Mouse (Mus musculus) thymus, postnatal 25 days (tissue): ENCODE measurements around the gene Gdf9.
A peak's percentile ranks its signal among the peaks of the same experiment; 100 is the strongest.
"Not testable (repeated sequence)": the region's sequence is repeated elsewhere in the genome, so short reads cannot be mapped to it uniquely, and the experiment has no call there.

Experiments
- DNase-seq: peaks from one replicate; pipeline ENCODE4 v3.0.0; 2022

Gdf9 gene

GRCm38 (mm10) chr11:53430670-53431346 lies at the start of gene Gdf9, which contains the start of gene Uqcrq:
Gene Gdf9, plus strand, starts transcription at chr11:53431023.
Gene Uqcrq, minus strand, starts transcription at chr11:53430831.
- peak; percentile 99 for DNase-seq

- DNase-seq: no peak
Measured at GRCm38 (mm10) chr11:53383758-53384428, 46.9 kb upstream of the Gdf9 start.

DNA sequence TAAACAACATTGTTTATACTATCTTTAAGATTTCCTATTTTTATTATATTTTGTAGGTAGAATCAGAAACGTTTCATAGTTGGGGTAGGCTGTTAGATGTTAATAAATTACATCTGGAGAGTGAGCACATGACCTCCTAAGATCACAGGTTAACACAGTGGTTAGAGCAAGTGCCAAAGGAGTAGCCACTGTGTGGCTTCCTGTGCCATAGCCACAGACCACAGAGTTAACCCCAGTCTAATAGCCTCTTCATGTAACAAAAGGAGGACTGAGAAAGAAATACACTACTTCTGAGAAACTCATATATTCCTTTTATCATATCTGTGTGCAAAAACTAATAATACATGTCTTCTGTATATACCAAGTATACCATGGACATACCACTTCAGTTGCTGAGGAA lies 37.0 kb upstream of the Gdf9 start:
- no peak for DNase-seq

DNA sequence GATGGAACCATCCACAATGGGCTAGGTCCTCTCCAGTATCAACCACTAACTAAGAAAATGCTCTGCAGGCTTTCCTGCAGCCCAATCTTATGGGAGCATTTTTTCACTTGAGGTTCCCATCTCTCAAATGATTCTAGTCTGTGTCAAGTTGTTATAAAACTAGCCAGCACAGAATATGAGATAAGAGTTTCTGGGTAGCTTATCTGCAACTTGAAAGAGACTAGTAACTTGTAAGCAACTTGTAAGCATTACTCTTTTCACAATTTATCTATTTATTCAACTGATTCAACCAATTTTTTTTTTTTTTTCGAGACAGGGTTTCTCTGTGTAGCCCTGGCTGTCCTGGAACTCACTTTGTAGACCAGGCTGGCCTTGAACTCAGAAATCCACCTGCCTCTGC lies 27.2 kb upstream of the Gdf9 start:
- no peak for DNase-seq

DNA sequence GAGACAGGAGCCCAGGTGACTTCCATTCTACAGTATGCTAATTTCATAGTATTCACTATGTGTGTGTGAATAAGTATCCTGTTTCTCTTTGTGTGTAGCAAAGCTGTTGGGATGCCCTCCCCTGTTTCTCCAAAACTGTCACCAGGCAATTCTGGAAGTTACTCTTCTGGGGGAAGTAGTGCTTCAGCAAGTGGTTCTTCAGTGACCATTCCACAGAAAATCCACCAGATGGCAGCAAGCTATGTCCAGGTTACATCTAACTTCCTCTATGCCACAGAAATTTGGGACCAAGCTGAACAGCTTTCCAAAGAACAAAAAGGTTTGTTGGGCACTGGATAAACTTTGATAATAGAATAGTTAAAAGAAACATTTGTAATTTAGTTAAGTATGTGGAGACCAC lies 19.1 kb upstream of the Gdf9 start:
- no peak for DNase-seq

DNA sequence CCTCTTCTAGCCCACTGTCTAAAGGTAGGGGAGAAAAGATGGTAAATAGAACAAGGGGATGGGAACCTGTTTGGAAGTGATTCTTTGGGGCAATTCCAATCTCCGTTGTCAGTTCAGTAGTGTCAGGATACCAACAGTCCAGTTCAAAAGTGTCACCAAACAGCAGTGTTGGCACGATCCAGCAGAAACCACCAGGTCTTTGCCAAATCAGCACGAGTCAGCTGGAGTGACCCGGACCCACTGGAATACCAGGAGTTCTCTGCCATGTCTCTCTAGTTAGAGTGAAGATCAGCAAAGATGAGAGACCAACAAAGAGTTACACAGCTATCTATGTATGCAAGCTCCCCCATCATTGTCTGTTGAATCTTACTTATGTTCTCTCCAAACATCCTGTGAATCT lies 17.0 kb upstream of the Gdf9 start:
- no peak for DNase-seq

GRCm38 (mm10) chr11:53418048-53418447 lies 12.8 kb upstream of the Gdf9 start:
- no peak for DNase-seq

- no peak for DNase-seq
Measured at GRCm38 (mm10) chr11:53423036-53423435, 7.8 kb upstream of the Gdf9 start, which contains the start of gene Leap2. Gene Leap2, minus strand, starts transcription at chr11:53423170.

GRCm38 (mm10) chr11:53424826-53425225 lies 6.0 kb upstream of the Gdf9 start:
- no peak for DNase-seq

DNA sequence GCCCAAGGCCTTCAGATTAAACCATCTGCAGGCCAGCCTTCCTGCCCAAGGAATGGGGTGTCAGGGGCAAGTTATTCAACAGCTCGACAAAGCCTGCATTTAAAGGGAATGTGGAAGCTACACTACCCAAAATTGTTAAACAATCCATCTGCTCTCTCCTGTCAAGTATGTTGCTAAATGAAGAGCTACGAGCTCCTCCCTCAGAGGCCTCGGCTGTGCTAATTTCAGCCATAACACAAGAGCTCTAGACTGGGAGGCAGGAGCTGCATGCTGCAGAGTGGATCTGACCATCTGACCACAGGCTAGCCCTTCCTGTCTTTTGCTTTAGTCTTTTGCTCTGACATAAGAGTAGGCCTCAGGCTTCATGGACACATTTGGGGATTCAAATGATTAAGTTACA lies 5.6 kb upstream of the Gdf9 start:
- no peak for DNase-seq

DNA sequence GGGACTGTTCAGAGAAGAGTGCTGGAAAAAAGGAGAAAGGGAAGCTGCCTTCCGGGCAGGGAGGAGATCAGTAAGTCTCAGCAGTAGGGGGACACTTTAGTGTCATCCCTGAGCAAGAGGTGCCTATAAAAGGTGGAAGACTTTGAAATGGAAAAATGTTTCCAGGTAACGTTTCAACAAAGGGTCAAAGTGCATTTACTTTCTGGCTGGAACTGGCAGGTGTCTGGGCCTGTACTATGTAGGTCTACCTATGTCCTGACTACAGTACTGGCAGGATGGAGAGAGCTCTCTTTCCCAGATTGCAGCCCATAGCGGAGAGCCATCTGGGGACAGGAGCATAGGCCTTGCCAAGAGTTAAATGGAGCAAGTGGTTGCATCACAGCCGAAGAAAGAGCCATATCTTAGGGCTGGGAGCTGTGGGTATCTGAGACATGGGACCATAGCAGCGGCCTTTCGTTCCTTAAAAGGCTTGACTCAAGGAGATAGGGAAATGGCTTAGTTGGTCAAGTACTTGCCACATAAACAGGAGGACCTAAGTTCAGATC lies 5.0 kb upstream of the Gdf9 start:
- no peak for DNase-seq

DNA sequence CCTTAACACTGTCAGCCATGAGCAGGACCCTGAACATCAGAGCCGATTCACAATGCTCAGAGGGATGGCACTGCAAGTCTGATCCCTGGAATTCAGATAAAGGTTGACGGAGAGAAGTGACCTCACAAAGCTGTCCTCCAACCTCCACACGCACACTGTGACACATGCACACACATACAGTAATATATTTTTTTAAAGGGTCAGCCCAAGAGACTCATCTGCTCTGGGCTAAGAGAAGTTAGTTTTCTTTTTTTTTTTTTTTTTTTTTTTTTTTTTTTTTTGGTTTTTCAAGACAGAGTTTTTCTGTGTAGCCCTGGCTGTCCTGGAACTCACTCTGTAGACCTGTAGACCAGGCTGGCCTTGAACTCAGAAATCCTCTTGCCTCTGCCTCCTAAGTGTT lies 3.9 kb upstream of the Gdf9 start:
- DNase-seq: not testable (repeated sequence)

GRCm38 (mm10) chr11:53427993-53428715 lies 2.7 kb upstream of the Gdf9 start:
- no peak for DNase-seq

DNA sequence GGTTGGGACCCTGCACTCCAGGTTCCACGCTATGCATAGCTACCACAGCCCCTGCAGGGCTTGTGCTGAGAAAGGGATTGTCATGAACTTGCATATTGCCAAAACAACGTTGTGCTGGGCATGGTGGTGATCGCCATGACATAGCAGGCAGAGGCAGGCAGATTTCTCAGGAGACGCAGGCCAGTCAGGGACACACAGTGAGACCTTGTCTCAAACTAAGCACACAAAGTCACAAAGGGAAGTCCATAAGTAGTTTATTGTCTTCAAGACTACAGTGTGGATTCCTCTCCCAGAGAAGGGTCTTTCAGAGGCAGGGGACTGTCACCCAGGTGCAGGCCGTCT lies 2.1 kb upstream of the Gdf9 start:
- no peak for DNase-seq

GRCm38 (mm10) chr11:53429182-53429581 lies 1.6 kb upstream of the Gdf9 start:
- no peak for DNase-seq

DNA sequence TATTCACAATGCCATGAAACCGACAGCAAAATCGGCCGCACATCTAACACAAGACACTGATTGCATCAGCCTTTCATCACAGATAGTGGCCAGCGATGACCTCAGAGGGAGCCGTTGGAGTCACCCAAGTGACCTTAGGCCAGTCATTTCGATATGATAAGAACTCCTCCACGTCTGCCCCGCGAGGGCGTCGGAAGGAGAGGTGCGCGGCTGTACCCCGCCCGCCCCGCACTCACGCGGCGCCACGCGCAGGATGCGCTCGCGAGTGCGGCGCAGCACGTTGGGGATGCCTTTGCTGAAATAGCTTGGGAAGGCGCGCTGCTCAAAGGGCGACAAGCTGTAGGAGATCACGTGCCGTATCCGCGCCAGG lies 538 bp upstream of the Gdf9 start:
- DNase-seq: no peak

GRCm38 (mm10) chr11:53431347-53432056 lies 679 bp downstream of the Gdf9 start:
- DNase-seq: no peak

- no peak for DNase-seq
Measured at GRCm38 (mm10) chr11:53433057-53433456, 2.2 kb downstream of the Gdf9 start.

GRCm38 (mm10) chr11:53435504-53435903 lies 4.7 kb downstream of the Gdf9 start:
- DNase-seq: no peak

- DNase-seq: no peak
Measured at GRCm38 (mm10) chr11:53436338-53436737, 5.5 kb downstream of the Gdf9 start.

DNA sequence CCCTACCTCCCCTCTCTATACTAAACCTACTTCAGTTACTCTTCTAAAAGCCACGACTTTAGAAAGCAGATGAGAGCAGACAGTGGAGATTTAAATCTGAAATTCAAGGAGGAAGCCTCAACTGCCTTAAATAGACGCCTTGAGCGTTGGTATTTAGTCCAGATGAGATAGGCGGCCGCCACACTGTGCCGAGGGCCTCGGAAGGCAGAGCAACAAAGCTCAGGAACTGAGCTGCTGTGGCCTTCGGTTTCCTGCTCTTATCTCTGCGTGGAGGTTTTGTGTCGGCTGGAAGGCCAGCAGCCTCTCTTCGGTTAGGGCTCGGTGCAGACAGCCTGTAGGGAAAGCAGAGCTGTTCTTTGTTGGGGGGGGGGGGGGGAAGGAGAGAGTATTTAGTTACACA lies 11.1 kb downstream of the Gdf9 start:
- DNase-seq: peak; percentile 57

- DNase-seq: peak; percentile 59
Measured at GRCm38 (mm10) chr11:53443861-53444260, 13.0 kb downstream of the Gdf9 start.

- no peak for DNase-seq
Measured at GRCm38 (mm10) chr11:53445562-53445961, 14.7 kb downstream of the Gdf9 start.
